Mouse (Mus musculus) midbrain, embryonic 14.5 days (tissue): Measurements from ENCODE around the gene Ripk3. TPM values are rescaled to one million over a fixed set of nuclear protein-coding genes. Genes with fewer than 3 reads are reported as not detected.

ENCODE experiments used
- ATAC-seq: fragments of 200-750 bp; cut with Nextera tagmentation; 2 replicates; pipeline ENCODE4 v1.8.0; 2017; ENCODE audit warnings: moderate number of reproducible peaks, moderate library complexity; ENCODE audit not compliant: low FRiP score, low TSS enrichment
- DNase-seq: peaks from one replicate; pipeline ENCODE4 v3.0.0-alpha.2; 2015
- H3K27ac ChIP-seq: fragments of 300-500 bp; sonication (generic); replicated peaks from 2 replicates; pipeline ENCODE4 v1.5.1; 2014; ENCODE audit warnings: mild to moderate bottlenecking, low read depth, low read length, moderate library complexity
- H3K27me3 ChIP-seq: fragments of 300-500 bp; sonication (generic); 2 replicates; pipeline ENCODE4 v1.6.1; 2014; ENCODE audit warnings: low read length, control low read depth, mixed read lengths; ENCODE audit not compliant: control insufficient read depth, insufficient read depth
- H3K36me3 ChIP-seq: fragments of 300-500 bp; sonication (generic); 2 replicates; pipeline ENCODE4 v1.6.1; 2014; ENCODE audit warnings: low read length, control low read depth; ENCODE audit not compliant: control insufficient read depth, insufficient read depth
- H3K4me1 ChIP-seq: fragments of 300-500 bp; sonication (generic); 2 replicates; pipeline ENCODE4 v1.6.1; 2014; ENCODE audit warnings: mild to moderate bottlenecking, antibody characterized with exemption, low read length, control low read depth; ENCODE audit not compliant: control insufficient read depth, insufficient read depth
- H3K4me2 ChIP-seq: fragments of 300-500 bp; sonication (generic); 2 replicates; pipeline ENCODE4 v1.6.1; 2014; ENCODE audit warnings: mild to moderate bottlenecking, low read length, moderate library complexity
- H3K4me3 ChIP-seq: fragments of 300-500 bp; sonication (generic); replicated peaks from 2 replicates; pipeline ENCODE4 v1.5.1; 2014; ENCODE audit warnings: low read depth, low read length
- H3K9ac ChIP-seq: fragments of 300-500 bp; sonication (generic); replicated peaks from 2 replicates; pipeline ENCODE4 v1.6.1; 2014; ENCODE audit warnings: mild to moderate bottlenecking, low read length, moderate library complexity
- H3K9me3 ChIP-seq: fragments of 300-500 bp; sonication (generic); 2 replicates; pipeline ENCODE4 v1.6.1; 2016; ENCODE audit warnings: low read length, control low read depth, mixed read lengths; ENCODE audit not compliant: control insufficient read depth
- WGBS: fragments of 180-500 bp; shearing (Covaris S2); extraction: QIAGEN DNeasy Blood & Tissue Kit; methylation state at CpG from one replicate; pipeline ENCODE4 v1.1.7; 2014; 5-methylcytosine and 5-hydroxymethylcytosine counted together
- polyA plus RNA-seq: library from polyadenylated mRNA; unstranded; fragments of >200 nt; fragmentation: Nextera tagmentation; extraction: Ambion mirVana; gene quantifications from 2 replicates; pipeline ENCODE4 v1.2.1, GENCODE M21; 2014

The Ripk3 gene
- polyA plus RNA-seq, 1 experiment from 2014 or later: 1.8 TPM

GRCm38 (mm10) chr14:55783171-55783957, 5.3 kb downstream of the Ripk3 start:
- peak overlapping the region; percentile 25 for H3K4me3 ChIP-seq
- H3K9ac ChIP-seq: no peak overlapping the region
- peaks cover 61% of the 10 kb centered on the region for H3K27me3 ChIP-seq
- H3K4me1 ChIP-seq: peaks cover 4% of the 10 kb centered on the region; the same call in 1 of the 2 replicates
- DNase-seq: peak; percentile 52
- WGBS: 1% methylated on average over 31 of the region's 31 CpGs
- H3K4me2 ChIP-seq: peak overlapping the region; percentile 42
- H3K27ac ChIP-seq: no peak overlapping the region
- H3K9me3 ChIP-seq: no peaks in the 10 kb centered on the region
- no peaks in the 10 kb centered on the region for H3K36me3 ChIP-seq
- no peak for ATAC-seq

- H3K36me3 ChIP-seq: no peaks in the 10 kb centered on the region
- no peak for ATAC-seq
- H3K4me1 ChIP-seq: peaks cover 4% of the 10 kb centered on the region; the same call in 1 of the 2 replicates
- no peaks in the 10 kb centered on the region for H3K9me3 ChIP-seq
- DNase-seq: no peak
- H3K9ac ChIP-seq: no peak overlapping the region
- no peak overlapping the region for H3K27ac ChIP-seq
- peaks cover 52% of the 10 kb centered on the region for H3K27me3 ChIP-seq
- WGBS: 52% methylated on average over 9 of the region's 9 CpGs
- no peak overlapping the region for H3K4me3 ChIP-seq
- 0 out of 2 replicates have a peak overlapping the region, but pooled peaks have one; percentile 42 for H3K4me2 ChIP-seq
Observed at GRCm38 (mm10) chr14:55782361-55782960, 6.2 kb downstream of the Ripk3 start.

- Histone ChIP-seq H3K9me3 (no peaks in the 10 kb centered on the region), H3K9ac (no peak overlapping the region; the same call in 1 of the 2 replicates), H3K4me1 (peaks cover 4% of the 10 kb centered on the region; the same call in 1 of the 2 replicates), H3K4me2 (peak overlapping the region; percentile 42), H3K4me3 (peak overlapping the region; percentile 10; the same call in 1 of the 2 replicates), H3K27me3 (peaks cover 47% of the 10 kb centered on the region), H3K36me3 (no peaks in the 10 kb centered on the region), H3K27ac (no peak overlapping the region)
- DNase-seq: peak; percentile 91
- 16% methylated on average over 14 of the region's 14 CpGs for WGBS
- ATAC-seq: peak; percentile 54; the same call in 1 of the 2 replicates
Observed at GRCm38 (mm10) chr14:55781310-55781709, 7.4 kb downstream of the Ripk3 start.

GRCm38 (mm10) chr14:55780736-55781135, 7.9 kb downstream of the Ripk3 start:
- no peak overlapping the region for H3K4me2 ChIP-seq
- no peak overlapping the region for H3K9ac ChIP-seq
- H3K9me3 ChIP-seq: no peaks in the 10 kb centered on the region
- H3K4me1 ChIP-seq: peaks cover 4% of the 10 kb centered on the region; the same call in 1 of the 2 replicates
- DNase-seq: no peak
- WGBS: 86% methylated on average over 11 of the region's 11 CpGs
- no peak overlapping the region for H3K4me3 ChIP-seq
- no peaks in the 10 kb centered on the region for H3K36me3 ChIP-seq
- no peak for ATAC-seq
- H3K27me3 ChIP-seq: peaks cover 41% of the 10 kb centered on the region
- no peak overlapping the region for H3K27ac ChIP-seq

- no peak overlapping the region for H3K27ac ChIP-seq
- H3K4me3 ChIP-seq: no peak overlapping the region
- no peaks in the 10 kb centered on the region for H3K36me3 ChIP-seq
- peaks cover 35% of the 10 kb centered on the region for H3K27me3 ChIP-seq
- 68% methylated on average over 16 of the region's 16 CpGs for WGBS
- DNase-seq (no peak), ATAC-seq (no peak)
- H3K4me1 ChIP-seq: peaks cover 4% of the 10 kb centered on the region; the same call in 1 of the 2 replicates
- no peak overlapping the region for H3K4me2 ChIP-seq
- H3K9me3 ChIP-seq: no peaks in the 10 kb centered on the region
- H3K9ac ChIP-seq: no peak overlapping the region
Observed at GRCm38 (mm10) chr14:55779656-55780055, 9.0 kb downstream of the Ripk3 start.

GRCm38 (mm10) chr14:55778686-55779085, 10.0 kb downstream of the Ripk3 start:
- no peak overlapping the region for H3K27ac ChIP-seq
- no peak for ATAC-seq
- peaks cover 4% of the 10 kb centered on the region; the same call in 1 of the 2 replicates for H3K4me1 ChIP-seq
- H3K27me3 ChIP-seq: peaks cover 26% of the 10 kb centered on the region
- H3K36me3 ChIP-seq: no peaks in the 10 kb centered on the region
- no peak overlapping the region for H3K4me3 ChIP-seq
- H3K9ac ChIP-seq: no peak overlapping the region
- no peak for DNase-seq
- no peaks in the 10 kb centered on the region for H3K9me3 ChIP-seq
- 87% methylated on average over 15 of the region's 15 CpGs for WGBS
- no peak overlapping the region for H3K4me2 ChIP-seq

- ATAC-seq: no peak
- Histone ChIP-seq H3K27me3 (peaks cover 17% of the 10 kb centered on the region), H3K4me1 (no peaks in the 10 kb centered on the region), H3K9ac (no peak overlapping the region), H3K9me3 (no peaks in the 10 kb centered on the region), H3K4me3 (no peak overlapping the region), H3K27ac (no peak overlapping the region), H3K4me2 (no peak overlapping the region), H3K36me3 (no peaks in the 10 kb centered on the region)
- 90% methylated on average over 11 of the region's 11 CpGs for WGBS
- no peak for DNase-seq
Observed at GRCm38 (mm10) chr14:55777806-55778205, 10.9 kb downstream of the Ripk3 start.

GRCm38 (mm10) chr14:55777176-55777575, 11.5 kb downstream of the Ripk3 start:
- WGBS: 49% methylated on average over 3 of the region's 3 CpGs
- ATAC-seq (no peak), DNase-seq (no peak)
- Histone ChIP-seq H3K9ac (no peak overlapping the region), H3K27me3 (peaks cover 10% of the 10 kb centered on the region), H3K36me3 (no peaks in the 10 kb centered on the region), H3K4me3 (no peak overlapping the region), H3K9me3 (no peaks in the 10 kb centered on the region), H3K4me1 (no peaks in the 10 kb centered on the region), H3K27ac (no peak overlapping the region), H3K4me2 (no peak overlapping the region)
